Mouse (Mus musculus): Measurements from ENCODE around the gene Scn2b. TPM values are rescaled to one million over a fixed set of nuclear protein-coding genes. Genes with fewer than 3 reads are reported as not detected.

Gene Scn2b
- total and polyA plus RNA-seq, 3 experiments, result 0.07 TPM; not detected in 2

DNA sequence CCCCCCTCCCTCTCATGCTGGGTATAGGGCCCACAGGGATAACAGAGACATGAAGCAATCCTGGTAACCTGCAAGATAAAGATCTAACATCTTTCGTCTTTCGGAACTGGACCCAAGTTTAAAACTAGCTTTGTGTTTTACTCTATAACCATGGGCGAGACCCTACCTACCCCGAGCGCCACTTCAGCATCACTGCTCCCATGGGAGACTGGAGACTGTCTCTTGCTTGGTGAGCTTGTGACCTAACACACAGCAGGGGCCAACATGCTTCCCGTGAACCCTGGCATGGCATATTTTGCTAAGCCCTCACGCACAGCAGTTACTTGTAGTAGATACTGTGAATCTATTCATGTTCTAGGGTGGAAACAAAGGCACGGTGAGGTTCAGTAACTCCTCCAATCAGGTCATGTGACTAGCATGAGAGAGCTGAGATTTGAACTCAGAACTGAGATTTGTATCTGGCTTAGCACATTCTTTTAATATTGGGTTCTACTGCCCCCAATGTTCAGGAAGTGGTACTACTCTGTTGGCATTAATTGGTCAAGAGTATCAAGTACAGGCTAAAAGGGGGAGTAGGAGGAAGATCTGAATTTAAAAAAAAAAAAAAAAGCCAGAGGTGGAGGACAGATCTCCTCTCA, 1.9 kb downstream of the Scn2b start:
- DNase-seq (ENCODE audit: extremely low read depth), result peak; percentile 15
- peaks cover 8 to 35% of the 10 kb centered on the region in 2 experiments for H3K4me1 ChIP-seq (ENCODE audit: control insufficient read depth in 1 of 2, insufficient read depth in 2 of 2)
- H3K4me3 ChIP-seq (replicated peaks in 1 of 3; ENCODE audit: low read depth in 2 of 3, low read length in 2 of 3, poor library complexity in 1 of 3), result no peak overlapping the region
- in situ Hi-C loops (cut with MboI; ENCODE audit: low pct_ligation_motif_present, low pct_unique_long_range_greater_than_20kb, low sequenced_read_pairs) (loop anchor here (5.0 kb wide), 1 partner anchor 92 kb away; no protein-coding TSS in a partner anchor), dilution Hi-C loops (cut with MboI; ENCODE audit: extremely low pct_ligation_motif_present, extremely low pct_unique_long_range_greater_than_20kb, low sequenced_read_pairs) (no loop called here)
- no peak overlapping the region for H3K9ac ChIP-seq (ENCODE audit: insufficient read depth, low read depth)
- no peaks in the 10 kb centered on the region for H3K9me3 ChIP-seq (replicated peaks; ENCODE audit: low read length)
- TF ChIP-seq MAX (IDR thresholded peaks at IDR 0.05; ENCODE audit: low read length) (no peak), JUN (IDR thresholded peaks at IDR 0.05; ENCODE audit: insufficient read depth, low read depth, low read length) (no peak), JUND (conservative IDR thresholded peaks at IDR 0.05; ENCODE audit: low read depth, low read length) (no peak), SMC3 (IDR thresholded peaks at IDR 0.05; ENCODE audit: low read depth, low read length) (peak; percentile 32; the same call in 1 of the 2 replicates), POLR2A (IDR thresholded peaks at IDR 0.05; ENCODE audit: low read depth, low read length) (no peak), TCF12 (IDR thresholded peaks at IDR 0.05; ENCODE audit: low read depth, low read length) (no peak), MXI1 (IDR thresholded peaks at IDR 0.05; ENCODE audit: low read depth, low read length) (no peak), ELF1 (IDR thresholded peaks at IDR 0.05; ENCODE audit: low read depth, low read length) (no peak), USF2 (conservative IDR thresholded peaks at IDR 0.05; ENCODE audit: low read depth, low read length) (no peak; the same call in 1 of the 2 replicates), USF1 (IDR thresholded peaks at IDR 0.05; ENCODE audit: low read depth, low read length) (peak; percentile 41), ZNF384 (IDR thresholded peaks at IDR 0.05; ENCODE audit: low read depth, low read length) (no peak), BHLHE40 (IDR thresholded peaks at IDR 0.05; ENCODE audit: low read depth, low read length) (no peak), NELFE (IDR thresholded peaks at IDR 0.05; ENCODE audit: low read depth, low read length) (no peak), MAZ (IDR thresholded peaks at IDR 0.05; ENCODE audit: low read depth, low read length) (no peak), IRF4 (IDR thresholded peaks at IDR 0.05; ENCODE audit: low read depth, low read length) (no peak), ZKSCAN1 (IDR thresholded peaks at IDR 0.05; ENCODE audit: borderline replicate concordance, low read depth, low read length) (no peak), RAD21 (IDR thresholded peaks at IDR 0.05; ENCODE audit: low read depth, low read length) (peak; percentile 70), SIN3A (IDR thresholded peaks at IDR 0.05; ENCODE audit: low read length) (no peak), MAFK (IDR thresholded peaks at IDR 0.05; ENCODE audit: insufficient replicate concordance, low read length) (no peak), CHD2 (IDR thresholded peaks at IDR 0.05; ENCODE audit: low read length) (no peak), ZMIZ1 (IDR thresholded peaks at IDR 0.05; ENCODE audit: low read depth, low read length) (no peak), CTCF (conservative IDR thresholded peaks at IDR 0.05 in 1 of 2, IDR thresholded peaks at IDR 0.05 in 1 of 2; ENCODE audit: low read depth in 2 of 2, low read length in 2 of 2) (peak; percentile 38 to 65; a peak in 3 of 4 replicates), E2F4 (IDR thresholded peaks at IDR 0.05; ENCODE audit: insufficient replicate concordance, low read depth, low read length) (no peak)
- peaks cover 34% of the 10 kb centered on the region for H3K27me3 ChIP-seq (replicated peaks)
- no peaks in the 10 kb centered on the region for H3K36me3 ChIP-seq (replicated peaks in 1 of 2; ENCODE audit: control insufficient read depth in 1 of 2, insufficient read depth in 1 of 2, low read length in 1 of 2)
- no peak overlapping the region for H3K27ac ChIP-seq (ENCODE audit: insufficient read depth, low read depth)
- H3K4me2 ChIP-seq (ENCODE audit: insufficient read depth, low read depth, poor library complexity, severe bottlenecking), result no peak overlapping the region
- H3K79me2 ChIP-seq (replicated peaks; ENCODE audit: control insufficient read depth, extremely low read depth, insufficient read depth, poor library complexity, severe bottlenecking), result no peaks in the 10 kb centered on the region

Data from CH12.LX (cell line).